Mouse (Mus musculus) gastrocnemius, postnatal 25 days (tissue): ENCODE results near the gene Lrrc17. TPM values are rescaled to one million over a fixed set of nuclear protein-coding genes. Genes with fewer than 3 reads are reported as not detected.

Experiments used
- DNase-seq: peaks from one replicate; pipeline ENCODE4 v3.0.0; 2022
- long read RNA-seq, 2 experiments: library from polyadenylated mRNA; stranded (forward); transcript quantifications; one replicate each; pipeline ENCODE4 v2.0.0; 2021
- total RNA-seq, 2 experiments: library from RNA; stranded (reverse); gene quantifications; 1 replicate in 1 of 2; 2 replicates in 1 of 2; pipeline ENCODE4 v1.2.3; 2021

The Lrrc17 gene
- total RNA-seq = 1 to 10 TPM; 2.4 to 4.7 TPM
- long read RNA-seq, experiment 1, partial matches to known transcripts = 2 of 6 reads
- long read RNA-seq, experiment 1, other reads (novel, unspliced or antisense) = 0 of 6 reads
- long read RNA-seq, experiment 2, transcript Lrrc17-201 (4 exons, 2,154 nt) = major isoform, 6 of 6 reads
- long read RNA-seq, experiment 2, partial matches to known transcripts = 0 of 6 reads
- long read RNA-seq, experiment 2, other reads (novel, unspliced or antisense) = 0 of 6 reads

GRCm38 (mm10) chr5:21543409-21544201, at the start of gene Lrrc17:
Gene Lrrc17, plus strand, starts transcription at chr5:21543559.
- peak; percentile 13 for DNase-seq

- no peak for DNase-seq
These were observed 48.6 kb upstream of the Lrrc17 start for GRCm38 (mm10) chr5:21494781-21495180.

DNA sequence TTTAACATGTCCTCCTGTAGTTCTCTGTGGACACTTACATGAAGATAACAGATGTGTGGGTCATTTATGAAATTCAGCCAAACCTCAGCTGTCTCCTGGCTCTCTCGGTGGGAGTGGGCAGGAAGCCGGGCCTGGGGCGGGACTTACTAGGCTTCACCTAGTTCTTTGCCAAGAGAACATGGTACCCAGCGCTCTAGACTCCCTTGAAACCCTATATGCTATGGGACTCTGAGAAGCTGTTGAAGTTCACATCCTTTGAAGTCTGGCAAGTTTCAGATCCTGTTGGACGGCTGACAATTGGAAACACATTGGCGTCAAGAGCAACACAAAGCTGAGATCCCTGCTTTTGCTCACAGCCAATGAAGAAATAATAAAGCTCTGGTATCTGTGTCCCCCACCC, 47.0 kb upstream of the Lrrc17 start:
- DNase-seq = peak; percentile 29

DNA sequence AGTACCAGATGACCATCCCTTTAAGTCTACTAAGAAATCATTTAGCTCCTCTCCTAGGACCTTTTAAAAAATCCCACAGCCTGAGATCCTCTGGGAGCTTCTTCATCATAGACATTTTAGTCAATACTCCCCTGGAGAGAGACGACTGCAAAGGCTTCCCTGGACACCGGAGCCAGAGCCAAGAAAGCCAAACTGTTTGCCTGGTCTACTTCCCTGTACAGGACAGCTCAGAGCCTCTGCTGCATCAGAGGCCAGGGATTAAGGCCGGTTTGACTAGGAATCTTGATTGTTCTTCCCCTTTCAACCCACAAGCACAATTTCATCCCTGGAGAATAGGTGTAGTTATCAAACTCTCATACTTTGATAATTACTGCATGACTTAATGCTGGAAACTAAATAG, 46.5 kb upstream of the Lrrc17 start:
- DNase-seq = peak; percentile 62

- DNase-seq = no peak
These were observed 44.9 kb upstream of the Lrrc17 start for GRCm38 (mm10) chr5:21498490-21498889.

GRCm38 (mm10) chr5:21498925-21499324, 44.4 kb upstream of the Lrrc17 start:
- DNase-seq = no peak

- DNase-seq = no peak
These were observed 43.2 kb upstream of the Lrrc17 start for GRCm38 (mm10) chr5:21500133-21500532.

DNA sequence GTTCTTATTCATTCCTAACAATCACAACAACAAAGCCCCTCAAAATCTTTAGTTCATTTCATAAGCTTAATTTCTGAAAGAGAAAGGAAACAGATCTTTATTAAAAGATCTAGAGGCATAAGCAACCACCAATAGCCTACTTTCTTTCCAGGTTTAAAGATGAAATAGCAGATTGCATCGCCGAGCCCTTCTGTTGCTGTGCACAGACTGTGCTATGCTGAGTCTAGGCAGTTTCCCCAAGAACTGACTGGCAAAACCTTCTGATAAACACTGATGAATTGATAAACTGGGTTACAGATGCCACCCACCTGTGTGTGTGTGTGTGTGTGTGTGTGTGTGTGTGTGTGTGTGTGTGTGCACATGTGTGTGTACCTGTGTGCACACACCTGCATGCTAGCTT, 42.4 kb upstream of the Lrrc17 start:
- DNase-seq = no peak

DNA sequence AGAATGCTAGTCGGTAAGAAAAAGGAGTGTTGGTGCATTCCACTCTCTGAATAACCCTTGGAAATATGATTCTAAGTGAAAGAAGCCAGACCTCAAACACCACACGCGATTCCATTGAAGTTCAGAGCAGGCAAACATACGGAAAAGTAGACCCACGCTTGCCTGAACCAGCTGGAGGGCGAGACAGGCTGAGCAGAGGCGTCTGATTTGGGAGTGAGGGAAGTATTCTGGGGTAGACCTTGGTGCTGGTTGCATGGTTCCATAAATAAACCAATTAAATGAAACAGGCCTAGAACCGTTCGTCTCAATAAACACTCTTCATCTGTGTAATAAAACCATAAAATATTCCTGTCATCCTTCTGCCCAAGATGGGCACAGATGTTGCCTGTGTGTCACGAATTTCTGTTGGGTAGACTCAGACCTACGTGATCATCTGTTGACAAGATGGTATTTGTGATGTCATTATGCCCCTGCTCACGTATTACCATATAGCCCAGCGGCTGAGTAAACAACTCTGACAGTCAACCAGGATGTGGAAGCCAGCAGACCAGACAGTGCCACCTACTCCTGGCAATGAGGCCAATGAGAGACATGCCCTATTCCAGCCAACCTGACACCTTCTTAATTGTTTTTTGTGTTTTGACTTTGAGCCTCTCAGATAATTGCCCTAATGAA, 40.3 kb upstream of the Lrrc17 start:
- no peak for DNase-seq

DNA sequence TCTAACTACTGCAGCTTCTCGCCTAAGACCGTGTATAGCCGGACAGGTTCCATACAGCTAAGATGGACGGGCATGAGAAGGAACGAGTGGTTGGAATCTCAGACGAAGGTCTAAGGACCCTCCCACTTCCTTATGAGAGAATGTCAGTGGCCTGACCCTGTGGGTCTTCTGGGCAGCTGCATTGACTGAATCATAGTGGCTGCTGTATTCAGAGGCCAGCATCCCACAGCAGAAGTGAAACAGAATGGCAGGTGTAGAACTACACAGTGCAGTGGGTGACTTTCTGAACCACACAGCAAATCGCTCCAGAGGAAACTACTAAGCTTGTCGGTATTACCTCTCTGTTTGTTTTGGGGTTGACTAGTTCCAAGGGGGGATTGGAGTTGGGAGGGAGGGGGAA, 38.2 kb upstream of the Lrrc17 start:
- no peak for DNase-seq

- no peak for DNase-seq
These were observed 36.5 kb upstream of the Lrrc17 start for GRCm38 (mm10) chr5:21506887-21507286.

DNA sequence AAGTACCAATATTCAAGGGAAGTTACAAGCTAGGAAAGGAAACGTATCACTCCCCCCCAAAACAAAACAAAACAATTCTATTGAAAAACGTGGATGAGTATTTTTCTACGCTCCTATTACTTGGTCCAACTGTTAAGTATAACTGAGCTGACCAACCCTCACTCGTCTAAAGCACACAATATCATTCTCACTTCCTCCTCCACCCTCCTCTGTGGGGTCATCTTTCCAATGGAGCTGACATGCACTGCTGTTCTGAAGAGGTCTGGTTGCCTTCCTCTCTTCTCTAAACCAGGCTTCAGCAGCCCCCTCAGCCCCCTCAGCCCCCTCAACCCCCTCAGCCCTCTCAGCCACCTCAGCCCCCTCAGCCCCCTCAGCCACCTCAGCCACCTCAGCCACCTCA, 33.6 kb upstream of the Lrrc17 start:
- no peak for DNase-seq

DNA sequence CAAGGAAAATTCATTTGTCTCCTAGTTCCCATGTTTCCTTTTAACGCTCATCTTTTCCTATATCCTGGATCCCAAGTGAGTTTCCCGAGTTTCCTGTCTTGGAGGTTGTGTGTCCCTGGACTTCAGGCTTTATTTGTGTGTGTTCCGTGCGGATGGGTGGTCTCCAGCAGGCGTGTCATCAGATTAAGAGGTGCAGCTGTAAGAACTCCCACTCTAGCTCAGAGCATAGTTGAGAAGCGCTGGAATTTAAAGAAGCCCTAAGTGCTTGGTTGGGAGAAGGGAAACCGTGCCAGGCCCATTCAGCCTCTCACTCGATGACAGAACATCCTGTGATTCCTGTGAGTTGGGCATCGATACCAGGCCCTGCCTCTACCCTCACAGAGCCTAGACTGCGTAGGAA, 30.0 kb upstream of the Lrrc17 start:
- DNase-seq = no peak

DNA sequence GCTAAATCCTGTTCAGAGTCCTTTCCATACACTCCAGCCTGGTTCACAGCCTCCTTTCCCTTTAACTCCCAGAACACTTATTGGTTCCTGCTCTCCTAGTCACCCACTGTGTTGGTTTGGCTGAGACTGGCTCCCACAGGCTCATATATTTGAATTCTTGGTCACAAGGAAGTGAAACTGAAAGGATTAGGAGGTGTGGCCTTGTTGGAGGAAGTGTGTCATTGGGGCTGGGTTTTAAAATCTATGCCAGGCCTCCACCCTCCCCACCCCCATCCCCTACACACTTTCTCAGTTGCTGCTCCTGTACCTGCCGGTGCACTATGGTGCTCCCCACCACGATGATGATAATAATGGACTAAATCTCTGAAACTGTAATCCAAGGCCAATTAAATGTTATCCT, 25.8 kb upstream of the Lrrc17 start:
- no peak for DNase-seq

DNA sequence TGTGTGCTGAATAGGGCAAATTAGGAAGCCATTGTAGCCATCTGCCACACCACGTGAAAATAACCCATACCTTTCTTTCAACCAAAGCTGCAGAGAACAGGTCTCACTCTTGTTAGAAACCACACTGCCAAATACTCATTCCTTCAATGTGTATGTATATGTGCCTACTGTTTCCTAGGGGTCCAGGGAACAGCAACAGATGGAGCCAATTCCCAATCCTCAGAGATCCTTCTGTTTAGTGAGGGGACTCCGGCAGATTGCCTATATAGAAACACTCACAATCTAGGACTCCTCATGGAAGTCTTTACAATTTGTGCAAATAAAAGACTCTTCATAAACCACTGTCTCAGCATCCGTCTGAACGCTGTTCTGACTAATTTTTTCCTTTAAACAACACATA, 25.2 kb upstream of the Lrrc17 start:
- no peak for DNase-seq

DNA sequence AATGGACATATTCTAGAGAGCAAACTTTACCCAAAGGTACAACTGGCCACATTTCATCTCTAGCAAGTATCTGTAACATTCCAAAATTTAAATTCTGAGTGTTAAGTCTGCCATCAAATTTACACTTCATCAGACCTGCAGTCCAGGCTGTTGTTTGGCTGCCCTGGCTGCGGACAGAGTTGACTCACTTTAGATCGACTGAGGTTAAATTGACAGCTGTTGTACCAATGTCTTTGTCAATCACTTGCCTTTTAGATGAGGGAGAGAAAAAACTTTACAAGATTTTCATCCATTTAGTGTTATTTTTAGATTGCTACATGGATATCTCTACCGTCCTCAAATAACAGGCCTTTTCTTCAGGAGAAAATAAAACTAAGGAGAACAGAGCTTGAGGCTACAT, 24.2 kb upstream of the Lrrc17 start:
- no peak for DNase-seq

DNA sequence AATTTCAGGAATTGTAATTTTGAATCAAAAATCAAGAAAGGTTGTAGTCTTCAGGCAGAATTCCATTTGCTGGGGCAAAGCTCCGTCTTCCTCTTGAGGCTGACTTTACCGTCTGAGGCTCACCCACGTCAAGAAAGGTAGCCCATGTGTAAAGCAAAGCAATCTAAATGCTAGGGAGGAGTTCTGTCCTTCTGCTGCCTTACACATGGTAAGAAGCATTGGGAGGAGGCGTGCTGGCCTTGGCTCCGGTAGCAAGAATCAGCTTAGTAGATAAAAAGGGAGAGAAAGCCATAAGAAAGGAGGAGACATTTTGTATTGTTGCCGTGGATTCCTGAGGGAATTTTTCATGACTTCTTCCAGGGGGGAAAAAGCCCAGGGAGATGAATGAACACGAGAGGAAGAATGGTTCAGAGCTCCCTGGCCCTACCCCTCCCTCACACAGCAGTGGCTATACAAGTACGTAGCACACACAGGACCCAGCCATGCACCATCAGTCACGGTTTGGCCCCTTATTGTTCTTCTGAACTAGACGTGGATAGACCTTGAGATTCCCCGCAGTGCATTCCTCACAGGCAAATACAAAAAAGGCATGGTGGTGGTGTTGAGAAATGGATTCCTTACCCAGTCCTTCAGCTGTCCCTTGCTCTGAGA, 16.4 kb upstream of the Lrrc17 start:
- DNase-seq = no peak

DNA sequence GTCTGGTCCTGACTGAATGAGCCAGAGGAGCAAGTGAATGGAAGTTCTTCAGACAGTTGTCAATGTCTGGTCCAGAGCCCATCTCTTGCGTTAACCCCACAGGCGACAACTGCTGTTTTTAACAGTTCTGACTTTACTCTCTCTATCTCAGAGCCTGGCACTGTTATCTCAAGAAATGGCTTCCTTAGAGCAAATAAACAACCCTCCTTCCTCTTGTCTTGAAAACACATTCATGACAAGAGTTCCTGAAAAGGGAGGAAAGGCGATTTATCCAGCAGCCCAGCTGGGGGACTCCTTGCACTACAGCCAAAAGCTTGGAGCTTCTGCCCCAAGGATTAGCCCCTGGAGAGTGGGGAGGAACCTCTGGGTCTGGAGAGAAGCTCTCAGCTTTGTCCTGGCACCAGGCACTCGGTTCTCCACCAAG, 15.9 kb upstream of the Lrrc17 start:
- peak; percentile 79 for DNase-seq

- DNase-seq = peak; percentile 19
These were observed 15.1 kb upstream of the Lrrc17 start for GRCm38 (mm10) chr5:21528068-21528842.

- DNase-seq = no peak
These were observed 14.1 kb upstream of the Lrrc17 start for GRCm38 (mm10) chr5:21529110-21529720.

DNA sequence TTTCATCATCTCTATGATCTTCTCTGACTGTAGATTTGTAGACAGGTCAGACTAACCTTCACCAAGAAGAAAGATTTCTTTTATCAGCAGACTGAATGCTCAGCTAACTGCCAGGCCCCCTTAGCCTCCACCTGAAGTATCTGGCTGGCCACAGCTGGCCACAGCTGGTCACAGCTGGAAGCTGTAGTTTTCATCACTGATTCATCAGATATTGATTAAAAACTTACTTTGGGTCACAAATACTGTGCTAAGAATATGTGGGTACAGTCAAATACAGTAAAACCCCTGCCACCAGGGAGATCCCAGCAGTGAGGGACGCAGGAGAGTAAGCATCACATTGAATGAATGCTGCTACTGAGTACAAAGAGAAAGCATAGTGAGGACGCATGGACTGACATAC, 11.2 kb upstream of the Lrrc17 start:
- DNase-seq = no peak

DNA sequence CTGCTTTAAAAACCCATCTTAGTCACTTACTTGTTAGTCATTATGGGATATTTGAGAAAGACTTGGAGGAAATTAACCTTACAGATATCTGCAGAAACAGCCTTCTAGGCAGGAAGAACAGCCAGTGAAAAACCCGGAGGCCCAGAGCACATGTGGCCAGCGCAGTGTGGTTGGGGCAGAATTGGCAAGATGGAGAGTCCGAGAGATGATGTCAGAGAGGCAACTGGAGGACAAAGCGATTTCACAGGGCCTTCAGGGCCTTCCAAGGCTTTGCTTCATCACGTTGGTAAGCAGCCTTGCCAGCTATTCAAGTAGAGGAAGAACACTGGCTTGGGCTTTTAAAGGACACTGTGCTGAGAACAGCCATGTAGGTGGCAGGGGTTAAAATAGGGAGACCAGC, 10.4 kb upstream of the Lrrc17 start:
- DNase-seq = peak; percentile 75
